Mouse (Mus musculus) heart, adult 2 months (tissue): Measurements from ENCODE around the gene Gnaq.

ENCODE experiments used
- CTCF ChIP-seq: fragments of 200-600 bp; IDR thresholded peaks from 2 replicates; pipeline ENCODE4 v1.8.1; 2022; ENCODE audit warnings: antibody characterized with exemption, mild to moderate bottlenecking, moderate library complexity
- POLR2A ChIP-seq: fragments of 200-500 bp; IDR thresholded peaks from 2 replicates; pipeline ENCODE4 v1.6.1; 2011; ENCODE audit warnings: mild to moderate bottlenecking, low read depth, low read length, control low read depth; ENCODE audit not compliant: insufficient read depth

DNA sequence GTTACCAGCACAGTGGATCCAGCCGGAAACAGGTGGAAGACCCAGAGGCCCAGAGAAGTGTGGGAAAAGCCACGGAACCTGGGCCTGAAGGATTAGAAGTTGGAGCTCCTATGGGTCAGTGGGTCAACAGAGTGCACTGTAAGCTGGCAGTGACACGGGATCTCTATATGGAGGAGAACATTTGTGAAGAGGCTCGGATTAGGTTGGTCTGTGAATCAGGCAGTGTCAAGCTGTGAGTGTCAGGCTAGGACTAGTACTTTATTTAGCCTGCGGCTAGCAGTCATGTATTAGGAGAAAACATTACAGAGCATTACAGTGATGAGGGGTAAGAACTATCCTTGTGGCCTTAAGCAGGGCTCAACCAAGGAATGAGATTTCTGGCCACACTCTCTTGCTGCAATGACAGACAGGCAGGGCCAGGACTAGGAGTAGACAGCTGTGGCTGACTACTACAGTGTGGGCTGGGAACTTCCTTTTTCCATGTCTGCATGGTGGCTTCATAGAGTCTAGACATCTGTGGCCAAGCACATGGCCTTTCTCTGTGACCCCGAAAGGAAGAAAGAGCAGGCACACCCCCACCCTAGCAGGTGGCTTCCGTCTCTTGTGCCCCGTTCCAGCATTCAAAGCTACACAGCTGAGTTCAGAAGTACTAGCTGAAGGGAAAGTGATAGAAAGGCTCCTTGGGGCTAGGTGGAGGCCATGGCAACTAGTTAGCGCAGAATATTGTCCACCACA lies 240.3 kb downstream of the Gnaq start:
- no peak for TF ChIP-seq CTCF
- TF ChIP-seq POLR2A, result no peak
